Mouse (Mus musculus) embryonic fibroblast, embryonic 13.5 days (primary cell): Measurements from ENCODE around the gene Rnf2. TPM values are rescaled to one million over a fixed set of nuclear protein-coding genes. Genes with fewer than 3 reads are reported as not detected.
A peak's percentile ranks its signal among the peaks of the same experiment; 100 is the strongest.

ENCODE experiments used
- H3K27ac ChIP-seq: 2 replicates; pipeline ENCODE4 v1.5.1; 2012; ENCODE audit warnings: low read length, control low read depth, inconsistent platforms; ENCODE audit not compliant: insufficient read depth
- H3K4me1 ChIP-seq: 2 replicates; pipeline ENCODE4 v1.6.1; 2011; ENCODE audit warnings: low read length; ENCODE audit not compliant: control insufficient read depth, insufficient read depth
- H3K4me3 ChIP-seq: 2 replicates; pipeline ENCODE4 v1.5.1; 2011; ENCODE audit warnings: mild to moderate bottlenecking, control low read depth, low read length; ENCODE audit not compliant: insufficient read depth
- CTCF ChIP-seq: IDR thresholded peaks from 2 replicates; pipeline ENCODE4 v1.5.1; 2011; ENCODE audit warnings: mild to moderate bottlenecking, control low read depth, low read length, moderate library complexity, borderline replicate concordance; ENCODE audit not compliant: insufficient read depth
- POLR2A ChIP-seq: IDR thresholded peaks from 2 replicates; pipeline ENCODE4 v1.6.1; 2011; ENCODE audit warnings: low read depth, mild to moderate bottlenecking, control low read depth, low read length, moderate library complexity
- polyA plus RNA-seq: library from polyadenylated mRNA; stranded (reverse); fragments of >200 nt; gene quantifications from 2 replicates; pipeline ENCODE4 v1.2.4, GENCODE M21; 2011; ENCODE audit warnings: low read depth; ENCODE audit not compliant: missing spikeins, insufficient read length

Rnf2 gene
- polyA plus RNA-seq, result 80.0 and 96.5 TPM in 2 replicates

DNA sequence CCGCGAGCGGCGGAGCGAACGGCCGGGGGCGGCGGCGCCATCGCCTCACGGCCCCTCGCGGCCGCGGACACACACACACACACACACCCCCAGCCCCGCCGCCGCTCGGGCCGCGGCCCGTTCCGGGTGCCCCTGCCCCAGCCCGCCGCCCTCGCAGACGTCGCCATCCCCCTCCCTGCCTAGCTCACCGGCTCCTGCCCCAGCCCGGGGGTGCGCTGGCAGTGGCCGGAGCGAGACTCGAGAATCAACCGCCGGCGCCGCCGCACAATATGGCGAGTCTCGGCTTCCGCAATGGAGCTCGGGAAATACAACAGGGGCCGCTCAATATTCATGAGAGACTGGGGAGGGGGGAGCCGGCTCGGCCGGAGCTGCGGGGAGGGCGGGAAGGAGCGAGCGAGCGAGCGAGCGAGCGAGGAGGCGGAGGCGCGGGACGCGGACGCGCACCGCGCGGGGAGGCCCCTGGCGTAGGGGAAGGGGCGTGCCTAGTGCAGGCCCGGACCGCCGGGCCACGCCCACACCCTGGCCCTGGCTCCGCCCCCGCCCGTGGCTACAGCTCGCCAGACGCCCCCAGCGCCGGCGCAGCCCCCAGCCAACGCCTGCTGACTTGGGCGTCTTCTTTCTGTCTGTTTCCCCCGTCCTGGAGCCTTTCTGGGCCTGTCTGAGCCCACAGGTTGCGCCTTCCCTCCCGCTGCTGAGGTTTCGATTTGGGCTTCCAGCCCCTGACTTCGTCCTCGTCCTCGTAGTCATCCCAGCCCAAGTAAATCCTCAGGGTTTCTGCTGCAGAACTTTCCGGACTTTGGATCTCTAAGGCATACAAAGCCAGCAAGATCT is at the start of gene Rnf2:
Gene Rnf2 (minus strand): TSS at position 425 of the 831 bp plus-strand sequence.
- Histone ChIP-seq H3K4me1 (peaks cover 2% of the 10 kb centered on the region; the same call in 1 of the 2 replicates), H3K27ac (peak within 1 kb of the TSS; percentile 55), H3K4me3 (peak within 1 kb of the TSS; percentile 83)
- TF ChIP-seq POLR2A, result peak; percentile 76
- no peak for TF ChIP-seq CTCF

DNA sequence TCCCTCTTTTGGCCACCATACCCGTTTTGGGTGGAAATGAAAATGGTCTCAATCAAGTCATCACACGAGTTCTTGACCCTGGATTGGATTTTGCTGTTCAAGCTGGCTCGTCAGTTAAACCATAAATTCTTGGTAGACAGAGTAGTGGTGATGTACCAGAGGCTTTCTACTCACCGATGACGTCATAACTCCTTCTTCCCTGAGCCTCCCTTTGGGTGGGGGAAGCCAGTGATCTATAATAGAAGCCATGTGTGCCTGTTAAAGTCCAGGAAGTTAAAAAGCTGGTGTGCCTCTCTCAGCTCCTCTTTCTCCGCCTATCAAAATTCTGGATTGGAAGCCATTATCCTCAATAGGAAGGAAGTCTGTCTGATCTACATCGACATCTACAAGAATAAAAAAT is 49.0 kb upstream of the Rnf2 start:
- Histone ChIP-seq H3K4me3 (no peak overlapping the region), H3K4me1 (peaks cover 9% of the 10 kb centered on the region), H3K27ac (peak overlapping the region; percentile 61)
- no peak for TF ChIP-seq POLR2A
- TF ChIP-seq CTCF, result no peak

DNA sequence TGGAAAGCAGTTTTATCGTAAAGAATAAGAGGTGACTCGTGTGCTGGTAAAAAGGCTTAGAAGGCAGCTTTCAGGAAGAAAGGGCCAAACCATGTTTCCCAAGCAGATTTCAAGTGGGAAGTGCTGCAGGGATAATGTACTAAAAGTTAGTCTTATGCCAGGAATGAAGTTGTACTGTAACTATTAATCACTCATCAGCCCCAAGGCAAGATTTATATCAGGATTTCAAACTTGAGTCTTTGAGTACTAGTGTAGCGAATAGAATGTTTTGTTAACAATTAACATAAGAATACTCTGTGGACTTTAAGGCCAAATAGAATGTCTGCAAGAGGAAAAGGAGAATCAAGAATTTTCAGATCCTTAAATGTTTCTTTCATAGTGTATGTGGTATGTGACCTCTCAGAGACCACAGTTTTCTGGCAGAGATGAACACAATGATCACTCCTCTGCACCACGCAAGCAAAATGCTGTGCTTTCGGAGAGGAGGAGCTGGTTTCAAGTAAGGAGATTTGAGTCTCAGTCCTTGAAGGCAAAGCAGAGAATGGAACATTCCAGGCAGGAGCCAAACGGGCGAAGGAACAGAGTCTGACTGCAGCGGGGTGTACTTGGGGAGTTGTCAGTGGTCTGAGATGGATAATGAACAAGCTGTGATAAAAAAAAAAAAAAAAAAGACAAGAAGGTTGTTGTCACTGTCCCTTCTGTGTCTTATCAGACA is 48.3 kb upstream of the Rnf2 start:
- H3K4me1 ChIP-seq, result peaks cover 9% of the 10 kb centered on the region
- H3K4me3 ChIP-seq, result no peak overlapping the region
- H3K27ac ChIP-seq, result peak overlapping the region; percentile 61
- TF ChIP-seq POLR2A, result no peak
- no peak for TF ChIP-seq CTCF

DNA sequence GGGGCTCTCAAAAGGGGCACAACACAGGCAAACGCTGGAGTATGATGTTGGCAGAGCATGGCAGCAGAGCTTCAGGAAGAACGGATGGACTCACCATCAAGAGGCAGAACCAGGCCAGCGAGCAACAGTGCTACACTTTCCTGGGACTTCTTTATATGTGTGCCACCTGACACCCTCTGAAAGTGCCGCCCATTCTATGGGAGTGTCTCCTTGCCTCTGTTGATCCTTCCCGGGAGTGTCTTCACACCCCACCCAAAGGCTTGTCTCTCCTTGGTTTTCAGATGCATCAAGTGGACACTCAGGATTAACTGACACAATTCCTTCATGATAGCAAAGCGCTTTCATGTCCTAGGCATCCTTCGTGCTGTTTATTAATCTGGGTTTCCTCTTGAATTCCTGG is 44.8 kb upstream of the Rnf2 start:
- Histone ChIP-seq H3K27ac (no peak overlapping the region), H3K4me3 (no peak overlapping the region), H3K4me1 (peaks cover 9% of the 10 kb centered on the region)
- TF ChIP-seq POLR2A (no peak), CTCF (no peak)

DNA sequence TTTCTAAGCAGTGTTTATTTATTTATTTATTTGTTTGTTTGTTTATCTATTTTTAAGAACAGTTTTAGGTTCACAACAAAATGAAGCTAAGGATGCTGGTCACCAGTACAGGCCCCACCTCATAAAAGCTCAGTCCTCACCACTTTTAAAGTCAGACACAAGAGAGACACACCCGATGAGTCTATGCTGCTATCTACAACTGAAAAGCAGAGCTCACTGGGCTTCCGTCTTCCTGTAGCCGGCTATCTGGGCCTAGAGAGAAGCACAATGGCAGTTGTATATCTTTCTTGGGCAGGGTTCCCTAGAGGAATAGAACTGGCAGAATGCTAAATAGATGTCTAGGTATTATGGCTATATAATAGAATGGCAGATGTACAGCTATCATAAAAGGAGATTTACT is 43.8 kb upstream of the Rnf2 start:
- TF ChIP-seq CTCF (no peak), POLR2A (no peak)

DNA sequence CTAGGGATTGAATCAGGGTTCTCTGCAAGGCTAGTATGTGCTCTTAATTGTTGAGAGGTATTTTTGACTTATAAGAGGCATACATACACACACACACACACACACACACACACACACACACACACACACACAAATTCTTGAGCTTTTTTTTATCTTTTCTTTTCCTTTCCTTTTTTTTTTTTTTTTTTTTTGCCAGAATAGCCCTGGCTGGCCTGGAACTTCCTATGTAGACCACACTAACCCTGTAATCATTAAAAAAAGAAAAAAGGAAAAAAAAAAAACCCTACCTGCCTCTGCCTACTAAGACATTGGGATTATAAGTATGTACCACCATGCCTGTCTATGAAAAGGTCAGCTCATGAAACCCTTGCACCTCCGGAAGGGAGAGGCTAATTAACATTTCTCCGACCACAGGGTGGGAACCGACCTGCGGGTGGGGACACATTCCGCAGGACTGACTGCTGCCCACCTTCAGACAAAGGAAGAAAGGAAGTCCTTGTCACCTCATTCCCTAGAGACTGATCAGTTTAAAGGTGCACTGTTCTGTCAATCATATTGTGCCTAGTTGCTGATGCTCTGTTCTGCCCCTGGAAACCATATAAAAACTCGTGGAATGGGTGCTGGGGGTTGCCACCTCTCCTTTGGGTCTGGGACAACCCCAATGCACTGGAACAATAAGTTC is 43.2 kb upstream of the Rnf2 start:
- TF ChIP-seq POLR2A (no peak), CTCF (no peak)
- Histone ChIP-seq H3K27ac (no peak overlapping the region), H3K4me1 (no peaks in the 10 kb centered on the region)

More for the DNA sequence above, 43.8 kb upstream of the Rnf2 start:
- no peak overlapping the region for H3K4me3 ChIP-seq
- H3K27ac ChIP-seq, result no peak overlapping the region
- H3K4me1 ChIP-seq, result peaks cover 5% of the 10 kb centered on the region

DNA sequence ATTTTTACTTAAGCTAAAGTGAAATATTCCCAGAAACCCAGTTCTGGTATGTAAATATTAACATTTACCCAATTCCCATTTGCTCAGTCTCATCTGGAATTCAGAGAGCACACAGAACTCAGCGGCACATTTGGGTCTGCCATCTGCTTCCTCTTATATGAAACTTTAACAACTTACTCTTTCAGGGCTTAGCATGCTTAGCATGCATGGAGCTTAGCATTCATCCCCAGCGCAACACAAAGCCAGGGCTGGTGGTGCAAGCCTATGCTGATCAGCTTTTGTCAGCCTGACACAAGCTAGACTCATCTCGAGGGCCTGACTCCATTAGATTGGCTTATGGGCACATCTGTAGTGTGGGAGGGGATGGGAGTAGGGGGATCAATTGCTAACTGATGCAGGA is 25.9 kb upstream of the Rnf2 start:
- Histone ChIP-seq H3K4me1 (no peaks in the 10 kb centered on the region), H3K27ac (no peak overlapping the region), H3K4me3 (no peak overlapping the region)
- TF ChIP-seq CTCF, result no peak
- TF ChIP-seq POLR2A, result no peak

More for the DNA sequence above, 43.2 kb upstream of the Rnf2 start:
- H3K4me3 ChIP-seq, result no peak overlapping the region

DNA sequence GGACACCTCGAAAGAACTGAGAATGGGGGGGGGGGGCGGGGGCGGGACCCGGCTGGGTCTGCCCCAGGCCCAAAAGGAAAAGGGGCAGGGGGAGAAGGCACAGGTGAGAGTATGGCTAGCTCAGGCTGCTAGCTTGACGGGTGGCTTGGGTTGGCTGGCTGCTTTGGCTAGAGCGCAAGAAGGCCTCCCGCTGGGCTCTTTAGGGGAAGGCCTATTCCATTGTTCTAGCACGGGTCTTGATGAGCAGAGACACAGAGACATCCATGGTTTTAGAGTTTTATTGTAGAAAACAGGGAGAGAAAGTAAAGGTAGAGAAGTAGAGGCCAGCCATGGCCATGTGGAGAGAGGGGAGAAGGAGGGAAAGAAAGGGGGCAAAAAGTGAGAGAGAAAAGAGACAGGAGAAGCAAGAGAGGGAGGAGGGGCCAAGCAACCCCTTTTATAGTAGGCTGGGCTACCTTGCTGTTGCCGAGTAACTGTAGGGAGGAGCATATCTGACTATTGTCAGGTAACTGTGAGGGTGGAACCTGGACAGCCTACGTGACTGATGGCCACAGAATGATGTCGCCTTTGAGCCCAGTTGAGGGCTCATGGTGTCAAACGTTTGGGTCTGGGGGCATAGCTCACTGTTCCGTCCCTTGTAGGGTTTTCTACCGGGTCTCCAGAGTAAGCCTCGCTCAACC is 17.0 kb upstream of the Rnf2 start:
- Histone ChIP-seq H3K4me1 (no peaks in the 10 kb centered on the region), H3K27ac (no peak overlapping the region), H3K4me3 (no peak overlapping the region)
- no peak for TF ChIP-seq CTCF
- TF ChIP-seq POLR2A, result no peak

DNA sequence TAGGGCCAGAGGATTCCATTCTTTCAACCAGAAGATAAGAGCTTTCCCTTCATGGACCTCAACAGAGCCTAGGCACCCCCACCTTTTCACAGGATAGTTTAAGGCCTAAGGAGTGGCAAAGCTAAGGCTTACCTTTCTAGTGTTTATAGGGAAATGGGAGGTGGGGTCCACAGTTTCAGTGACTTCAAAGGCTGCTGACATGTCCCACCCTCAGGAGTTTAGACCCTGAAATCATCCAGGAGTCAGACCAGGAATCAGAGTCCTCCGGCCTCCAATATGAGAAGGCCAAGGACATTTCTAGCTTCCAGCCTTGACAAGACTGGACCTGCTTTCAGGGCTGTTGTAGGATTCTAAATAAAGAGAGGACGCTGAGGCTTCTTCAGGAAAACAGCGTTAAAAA is 16.1 kb upstream of the Rnf2 start:
- Histone ChIP-seq H3K4me1 (no peaks in the 10 kb centered on the region), H3K4me3 (no peak overlapping the region), H3K27ac (no peak overlapping the region)
- no peak for TF ChIP-seq POLR2A
- no peak for TF ChIP-seq CTCF
